Mouse (Mus musculus): ENCODE measurements around the gene Tub.
A peak's percentile ranks its signal among the peaks of the same experiment; 100 is the strongest.

Gene Tub

GRCm38 (mm10) chr7:108985934-108986708 is 36.0 kb downstream of the Tub start:
- DNase-seq (ENCODE audit: low spot score in 2 of 2), result no peak

GRCm38 (mm10) chr7:108991207-108991606 is 41.1 kb downstream of the Tub start:
- DNase-seq (ENCODE audit: low spot score in 2 of 2), result no peak

- no peak for DNase-seq (ENCODE audit: low spot score in 2 of 2)
Observed at GRCm38 (mm10) chr7:108993230-108993629, 43.1 kb downstream of the Tub start.

GRCm38 (mm10) chr7:108993881-108994291 is 43.7 kb downstream of the Tub start:
- DNase-seq (ENCODE audit: low spot score in 2 of 2), result no peak

- no peak for DNase-seq (ENCODE audit: low spot score in 2 of 2)
Observed at GRCm38 (mm10) chr7:108996156-108996555, 46.0 kb downstream of the Tub start.

GRCm38 (mm10) chr7:109000315-109000954 is 50.3 kb downstream of the Tub start:
- DNase-seq (ENCODE audit: low spot score in 2 of 2), result no peak

GRCm38 (mm10) chr7:109001971-109002370 is 51.8 kb downstream of the Tub start:
- no peak for DNase-seq (ENCODE audit: low spot score in 2 of 2)

- DNase-seq (ENCODE audit: low spot score in 2 of 2), result no peak
Observed at GRCm38 (mm10) chr7:109003653-109004052, 53.5 kb downstream of the Tub start.

- no peak for DNase-seq (ENCODE audit: low spot score in 2 of 2)
Observed at GRCm38 (mm10) chr7:109009260-109009659, 59.1 kb downstream of the Tub start.

- DNase-seq (ENCODE audit: low spot score in 2 of 2), result no peak
Observed at GRCm38 (mm10) chr7:109010720-109011595, 60.8 kb downstream of the Tub start.

GRCm38 (mm10) chr7:109011596-109012180 is 61.5 kb downstream of the Tub start:
- DNase-seq (ENCODE audit: low spot score in 2 of 2), result no peak

GRCm38 (mm10) chr7:109012575-109012974 is 62.4 kb downstream of the Tub start:
- DNase-seq (ENCODE audit: low spot score in 2 of 2), result no peak

- no peak for DNase-seq (ENCODE audit: low spot score in 2 of 2)
Observed at GRCm38 (mm10) chr7:109012998-109013625, 63.0 kb downstream of the Tub start.

GRCm38 (mm10) chr7:109014851-109015250 is 64.7 kb downstream of the Tub start:
- no peak for DNase-seq (ENCODE audit: low spot score in 2 of 2)

GRCm38 (mm10) chr7:109016378-109016923 is 66.3 kb downstream of the Tub start:
- DNase-seq (ENCODE audit: low spot score in 2 of 2), result peak in 1 of 2 experiments; percentile 55

GRCm38 (mm10) chr7:109019243-109019642 is 69.1 kb downstream of the Tub start:
- no peak for DNase-seq (ENCODE audit: low spot score in 2 of 2)

GRCm38 (mm10) chr7:109021428-109021827 is 71.3 kb downstream of the Tub start:
- peak in 1 of 2 experiments; percentile 25 for DNase-seq (ENCODE audit: low spot score in 2 of 2)

GRCm38 (mm10) chr7:109025743-109026142 is 75.6 kb downstream of the Tub start:
- DNase-seq (ENCODE audit: low spot score in 2 of 2), result no peak

- no peak for DNase-seq (ENCODE audit: low spot score in 2 of 2)
Observed at GRCm38 (mm10) chr7:109026976-109027375, 76.8 kb downstream of the Tub start.

GRCm38 (mm10) chr7:109027721-109028120 is 77.6 kb downstream of the Tub start:
- no peak for DNase-seq (ENCODE audit: low spot score in 2 of 2)

GRCm38 (mm10) chr7:109028204-109028603 is 78.1 kb downstream of the Tub start:
- no peak for DNase-seq (ENCODE audit: low spot score in 2 of 2)

Data from spleen, postnatal 4 days (tissue).